Mouse (Mus musculus) heart, adult 2 months (tissue): ENCODE results near the gene Tcf12.

Experiments used
- CTCF ChIP-seq: fragments of 200-600 bp; IDR thresholded peaks from 2 replicates; pipeline ENCODE4 v1.8.1; 2022; ENCODE audit warnings: antibody characterized with exemption, mild to moderate bottlenecking, moderate library complexity
- POLR2A ChIP-seq: fragments of 200-500 bp; IDR thresholded peaks from 2 replicates; pipeline ENCODE4 v1.6.1; 2011; ENCODE audit warnings: mild to moderate bottlenecking, low read depth, low read length, control low read depth; ENCODE audit not compliant: insufficient read depth

DNA sequence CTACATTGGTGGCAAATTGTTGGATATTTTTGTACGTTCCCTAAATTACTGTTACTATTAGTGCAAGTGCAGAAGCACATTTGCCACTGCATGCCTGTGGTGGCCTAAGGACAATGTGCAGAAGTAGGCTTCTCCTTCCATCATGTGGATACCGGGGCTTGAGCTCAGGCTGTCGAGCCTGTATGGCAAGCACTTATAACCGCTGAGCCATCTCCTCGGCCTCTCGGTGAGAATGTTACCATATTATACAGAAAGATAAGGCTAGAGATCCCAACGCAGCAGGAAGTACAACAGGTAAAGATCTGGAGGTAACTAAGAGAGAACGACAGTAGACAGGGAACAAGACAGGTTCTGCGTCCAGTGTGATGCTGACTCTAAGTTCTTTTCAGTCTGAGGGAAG lies 263.8 kb downstream of the Tcf12 start:
- TF ChIP-seq POLR2A (no peak), CTCF (no peak)
